Mouse (Mus musculus) spleen, postnatal 4 days (tissue): ENCODE measurements around the gene Stat5a.

Experiments
- DNase-seq, 2 experiments: peaks; one replicate each; pipeline ENCODE4 v3.0.0; 2022; ENCODE audit warnings: low spot score in 2 of 2

The Stat5a gene

DNA sequence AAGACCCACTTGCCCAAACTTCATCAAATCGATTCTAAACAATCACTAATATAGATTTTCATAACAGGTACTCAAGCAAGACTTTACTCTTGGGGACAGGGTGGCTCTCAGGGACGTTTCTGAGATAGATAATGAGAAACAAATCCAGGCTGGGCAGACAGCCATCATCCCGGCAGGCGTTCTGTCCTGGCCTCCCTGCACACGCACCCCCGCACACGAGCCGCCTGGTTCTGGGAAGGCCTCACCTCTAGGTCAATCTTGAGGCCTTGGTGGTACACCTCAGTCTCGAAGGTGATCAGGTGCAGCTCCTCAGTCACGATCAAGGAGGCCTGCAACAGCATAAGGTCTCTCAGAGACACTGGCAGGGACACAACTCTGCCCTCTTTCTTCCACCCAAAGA lies 36.9 kb downstream of the Stat5a start:
- no peak for DNase-seq

DNA sequence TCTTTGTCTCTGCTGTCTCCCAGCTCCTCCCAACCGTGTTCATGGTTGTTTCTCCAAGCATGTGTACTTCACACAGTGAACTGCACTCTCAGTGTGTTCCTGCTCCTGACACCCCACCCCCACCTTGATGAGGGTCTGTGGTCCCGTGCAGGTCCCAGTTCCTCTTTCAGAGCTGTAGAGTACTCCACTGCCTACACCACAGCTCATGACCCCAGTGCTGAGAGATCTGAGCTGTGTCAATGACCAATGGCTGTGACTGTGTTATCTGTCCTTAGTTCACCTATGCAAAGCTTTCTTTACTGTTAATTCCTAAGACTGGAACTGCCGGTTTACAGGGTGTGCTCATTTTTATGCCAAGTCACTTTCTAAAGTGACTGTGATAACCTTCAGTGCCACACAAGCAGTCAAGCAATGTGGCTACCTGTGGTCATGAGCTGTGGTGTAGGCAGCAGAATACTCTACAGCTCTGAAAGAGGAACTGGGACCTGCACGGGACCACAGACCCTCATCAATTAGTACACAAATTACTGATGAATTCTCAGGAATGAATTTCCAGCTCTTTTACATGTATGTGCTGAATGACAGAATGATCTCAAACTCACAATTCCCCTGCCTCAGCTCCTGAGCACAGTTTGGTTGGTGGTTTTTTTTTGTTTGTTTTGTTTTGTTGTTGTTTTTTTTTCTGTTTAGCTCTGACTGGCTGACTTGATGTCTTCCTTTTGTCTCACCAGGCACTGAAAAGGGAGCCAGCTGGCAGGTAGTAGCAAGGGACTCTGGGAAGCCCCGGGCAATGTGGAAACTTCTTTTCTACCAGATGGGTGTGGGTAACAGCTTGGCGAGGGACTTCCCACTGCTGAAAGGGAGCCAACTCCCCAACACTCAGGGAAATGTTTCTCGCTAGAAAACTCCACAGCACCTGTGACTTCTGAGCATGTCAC lies 38.4 kb downstream of the Stat5a start:
- no peak for DNase-seq

DNA sequence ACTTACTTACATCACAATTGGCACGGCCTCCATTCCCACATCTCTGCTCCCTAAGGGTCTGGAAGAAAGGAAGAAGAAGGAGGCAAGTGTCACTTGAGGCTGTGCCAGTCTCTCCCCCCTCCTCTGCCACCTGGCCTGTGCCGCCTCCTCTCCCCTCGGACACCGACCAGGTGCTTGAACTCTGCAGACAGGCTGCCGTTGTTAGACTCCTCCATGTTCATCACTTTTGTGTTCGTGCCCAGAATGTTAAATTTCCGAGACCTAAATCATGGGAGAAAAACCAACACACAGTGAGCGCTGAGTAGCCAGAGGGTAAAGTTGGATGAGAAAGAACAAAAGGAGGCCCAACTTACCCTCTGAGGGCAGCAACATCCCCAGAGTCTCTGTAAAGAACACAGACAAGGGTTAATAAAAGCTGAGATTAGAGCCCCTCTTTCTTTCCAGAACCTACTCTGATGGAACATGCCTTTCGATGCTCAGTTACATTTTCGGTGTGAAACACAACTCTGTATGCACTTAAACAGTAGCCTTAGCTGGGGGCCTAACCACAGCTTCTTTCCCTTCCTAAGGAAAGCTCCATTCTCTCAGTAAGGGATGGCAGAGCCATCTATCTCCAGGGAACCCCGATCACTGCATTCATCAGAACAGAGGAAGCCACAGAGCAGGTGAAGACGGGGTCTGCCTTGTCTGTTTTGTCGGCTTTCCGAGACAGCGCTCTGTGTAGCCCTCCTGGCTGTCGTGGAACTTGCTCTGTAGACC lies 39.5 kb downstream of the Stat5a start:
- DNase-seq = no peak

DNA sequence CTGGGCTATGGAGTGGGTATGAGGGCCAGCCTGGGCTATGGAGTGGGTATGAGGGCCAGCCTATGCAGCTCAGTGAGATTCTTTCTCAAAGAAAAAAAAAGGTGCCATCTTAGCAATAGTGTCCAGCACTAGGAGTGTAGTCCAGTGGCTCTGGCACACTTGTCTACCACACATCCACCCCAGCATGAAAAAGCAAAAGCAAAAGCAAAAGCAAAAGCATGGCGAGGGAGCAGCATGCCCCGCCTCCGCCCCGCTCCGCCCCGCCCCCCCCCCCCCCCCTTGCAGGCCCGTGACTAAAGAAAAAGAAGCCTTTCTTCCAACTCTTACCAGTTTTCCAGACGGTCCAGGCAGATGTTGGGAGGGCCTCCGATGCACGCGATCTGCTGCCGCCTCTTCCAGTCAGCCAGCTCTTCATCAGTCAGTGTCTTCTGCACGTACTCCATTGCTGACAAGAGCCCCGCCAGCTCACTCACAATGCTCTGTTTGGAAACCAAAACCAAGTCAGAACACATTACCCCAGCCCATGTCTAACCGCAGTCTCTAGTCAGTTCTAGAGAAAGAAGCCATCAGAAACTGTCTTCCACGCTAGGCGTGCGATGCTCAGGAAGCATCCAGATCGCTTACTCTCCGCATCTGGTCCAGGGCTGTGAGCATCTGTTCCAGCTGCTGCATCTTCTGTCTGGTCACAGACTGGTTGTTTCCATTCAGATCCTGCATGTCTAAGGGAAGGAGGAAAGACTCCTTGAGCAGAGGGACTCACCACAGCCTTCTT lies 45.6 kb downstream of the Stat5a start:
- DNase-seq = no peak

DNA sequence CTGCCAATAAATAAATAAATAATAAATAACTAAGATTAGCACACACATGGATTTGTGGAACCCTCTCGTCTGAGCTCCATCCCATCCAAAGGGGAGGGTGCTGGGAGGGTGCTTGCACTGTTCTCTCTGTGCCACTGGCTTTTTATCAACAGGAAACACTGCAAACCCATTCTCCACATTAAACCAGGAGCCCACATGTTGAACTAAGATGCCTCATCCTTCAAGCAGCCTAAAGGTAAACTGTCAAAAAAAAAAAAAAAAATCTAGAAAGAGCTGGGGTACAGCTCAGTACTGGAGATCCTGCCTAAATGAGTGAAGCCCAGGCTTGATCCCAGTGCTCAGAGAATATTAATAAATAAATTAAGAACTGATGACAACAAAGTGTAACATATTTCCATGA lies 46.8 kb downstream of the Stat5a start:
- no peak for DNase-seq

DNA sequence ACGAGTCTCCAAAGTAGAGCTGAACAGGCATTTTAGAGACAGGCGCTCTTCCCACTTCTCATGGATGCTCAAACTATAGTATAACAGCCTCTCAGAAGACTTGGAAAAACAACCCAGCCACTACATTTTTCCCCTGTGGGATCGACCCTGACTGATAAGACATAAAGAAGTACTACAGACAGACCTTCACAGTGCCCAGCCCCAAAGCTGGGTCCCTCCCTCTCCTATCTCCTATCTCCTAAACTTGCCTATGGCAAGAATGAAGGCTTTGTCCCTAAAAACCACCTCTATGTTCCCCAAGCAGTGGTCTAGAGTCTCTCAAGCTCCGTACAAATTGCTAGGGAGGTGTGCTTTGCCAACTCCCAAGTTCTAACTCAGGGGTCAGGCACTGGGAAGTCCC lies 47.7 kb downstream of the Stat5a start:
- DNase-seq = no peak

DNA sequence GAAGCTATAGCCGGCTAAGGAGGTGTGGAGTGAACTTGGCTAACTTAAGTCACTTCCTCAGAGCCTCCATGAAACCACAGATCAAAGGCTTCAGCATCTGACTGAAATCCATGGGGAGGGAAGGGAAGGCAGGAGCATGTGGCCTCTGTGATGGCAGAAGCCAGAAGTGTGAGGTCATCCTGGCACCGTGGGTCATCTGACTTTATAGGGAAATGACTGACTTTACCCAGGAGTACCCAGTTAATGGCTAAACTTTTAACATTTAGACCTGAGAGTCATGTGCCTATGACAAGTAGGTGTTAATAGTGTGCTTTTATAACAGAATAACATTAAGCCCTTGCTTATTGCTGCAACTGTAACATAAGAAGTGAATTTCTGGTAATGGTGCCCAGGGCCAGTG lies 49.0 kb downstream of the Stat5a start:
- DNase-seq = no peak

DNA sequence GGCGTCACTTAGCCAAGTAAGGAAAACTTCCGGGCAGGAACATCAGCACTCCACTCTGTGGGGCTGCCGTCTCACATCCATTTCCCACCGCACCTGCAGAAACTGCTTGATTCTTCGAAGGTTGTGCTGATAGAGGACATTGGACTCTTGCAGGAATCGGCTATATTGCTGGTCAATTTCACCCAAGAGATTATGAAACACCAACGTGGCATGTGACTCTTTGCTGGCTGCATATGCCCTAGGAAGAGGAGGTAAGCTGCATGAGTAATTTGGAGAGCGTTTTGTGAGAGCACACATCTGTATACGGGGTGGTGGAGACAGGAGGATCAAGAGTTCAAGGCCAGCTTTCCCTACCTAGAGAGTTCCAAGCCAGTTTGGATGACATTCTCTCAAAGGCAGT lies 49.4 kb downstream of the Stat5a start:
- DNase-seq = no peak

DNA sequence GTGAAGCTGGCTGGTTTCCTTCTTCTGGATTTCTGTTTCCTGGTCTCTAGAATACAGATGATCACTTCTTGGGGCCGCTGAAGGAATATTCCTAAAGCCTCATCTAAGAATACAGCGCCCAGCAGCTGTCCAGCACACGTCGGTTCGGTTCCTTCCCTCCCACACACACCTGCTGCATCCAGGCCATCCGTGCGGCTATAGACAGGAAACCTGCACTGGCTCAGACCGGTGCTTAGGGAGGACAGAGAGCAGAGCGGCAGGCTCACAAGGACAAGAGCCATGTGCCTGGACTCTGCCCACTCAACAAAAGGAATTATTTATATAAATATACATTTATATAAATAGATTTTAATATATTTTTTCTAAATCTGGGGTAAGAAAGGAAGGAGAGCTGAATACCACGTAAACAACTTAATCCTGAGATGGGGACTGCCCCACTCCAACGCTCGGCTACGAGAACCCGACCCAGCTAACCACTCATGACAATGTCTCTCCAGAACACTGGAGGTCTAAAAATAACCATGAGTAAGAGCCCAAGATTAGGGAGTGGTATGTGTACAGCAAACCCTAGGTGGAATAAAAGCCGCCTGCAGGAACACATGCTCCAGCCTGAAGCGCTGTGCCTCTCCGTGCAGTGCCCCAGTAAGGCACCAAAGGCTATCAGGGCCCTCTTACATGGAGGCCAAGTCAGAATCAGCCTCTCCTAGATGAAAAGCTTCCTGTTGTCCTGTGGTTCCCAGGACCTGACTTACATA lies 53.4 kb downstream of the Stat5a start:
- DNase-seq = no peak

DNA sequence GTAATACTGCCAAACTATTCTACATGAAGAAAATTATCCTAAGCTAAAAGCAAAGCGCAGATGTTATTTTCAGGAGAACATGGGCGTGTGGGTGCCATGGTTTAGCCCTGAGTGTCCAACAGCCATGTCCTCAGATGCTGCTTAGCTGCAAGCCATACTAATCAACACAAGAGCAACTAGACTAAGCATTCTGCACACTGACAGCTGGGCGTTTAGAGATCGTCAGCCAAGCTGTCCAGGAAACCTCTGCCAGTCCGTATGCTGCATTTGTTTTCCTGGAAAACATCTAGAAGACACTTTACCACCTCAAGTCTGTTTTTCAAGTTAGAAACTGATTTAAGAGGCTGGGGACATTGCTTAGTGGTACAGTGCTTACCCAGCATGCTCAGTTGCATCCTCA lies 55.3 kb downstream of the Stat5a start:
- no peak for DNase-seq

DNA sequence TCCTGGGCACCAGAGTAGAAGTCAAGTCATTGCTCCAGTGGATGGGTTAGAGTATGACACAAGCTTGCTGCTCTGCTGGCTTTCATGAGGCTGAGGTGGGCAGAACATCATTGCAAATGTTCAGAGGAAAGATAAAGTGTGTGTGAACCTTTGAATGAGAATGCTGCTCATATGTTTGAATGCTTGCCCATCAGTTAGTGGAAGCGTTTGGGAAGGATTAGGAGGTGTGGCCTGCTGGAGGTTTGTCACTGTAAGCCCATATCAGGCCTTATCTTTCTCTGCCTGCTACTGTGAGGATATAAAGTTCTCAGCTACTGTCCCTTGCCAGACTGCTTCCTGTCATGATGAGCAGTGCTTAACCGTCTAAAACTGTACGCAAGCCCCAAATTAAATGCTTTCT lies 55.9 kb downstream of the Stat5a start:
- DNase-seq = no peak

DNA sequence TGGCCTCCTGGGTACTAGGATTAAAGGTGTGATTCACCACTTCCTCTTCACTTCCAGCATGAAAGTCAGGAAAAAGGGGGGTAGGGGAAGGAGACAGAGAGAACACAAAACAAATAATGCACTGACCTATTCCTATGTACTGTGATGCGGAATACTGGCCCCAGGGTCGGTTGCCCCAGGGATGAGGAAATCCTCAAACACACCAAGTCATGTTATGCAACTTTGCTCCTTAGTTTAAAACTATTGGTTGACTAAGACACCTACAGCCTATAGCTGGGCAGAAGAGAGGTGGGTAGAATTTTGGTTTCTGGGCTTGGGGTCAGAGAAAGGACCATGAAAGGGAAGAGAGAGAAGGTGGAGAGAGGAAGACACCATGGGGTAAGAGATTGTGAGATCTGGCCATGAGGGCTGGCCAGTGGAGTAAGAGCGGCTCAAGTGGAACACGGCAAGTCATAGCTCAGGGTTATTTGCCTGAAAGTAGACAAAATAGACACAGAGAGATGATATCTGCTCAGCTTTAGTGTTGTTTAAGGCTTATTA lies 57.4 kb downstream of the Stat5a start:
- DNase-seq = no peak

DNA sequence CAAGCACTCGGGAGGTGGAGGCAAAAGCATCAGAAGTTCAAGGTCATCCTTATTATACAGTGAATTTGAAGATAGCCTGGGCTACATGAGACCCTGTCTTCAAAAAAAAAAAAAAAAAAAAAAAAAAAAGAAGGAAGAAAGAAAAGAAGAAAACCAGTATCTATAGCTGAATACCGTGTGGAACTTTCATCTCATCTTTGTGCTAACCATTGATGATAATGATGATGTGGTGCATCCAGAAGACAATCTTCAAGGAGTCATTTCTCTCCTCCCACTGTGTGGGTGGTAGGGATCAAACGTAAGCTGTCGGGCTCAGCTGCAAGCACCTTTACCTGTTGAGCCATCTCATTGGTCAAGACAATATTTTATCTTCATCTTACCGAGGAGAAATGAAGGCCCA lies 58.9 kb downstream of the Stat5a start:
- no peak for DNase-seq

DNA sequence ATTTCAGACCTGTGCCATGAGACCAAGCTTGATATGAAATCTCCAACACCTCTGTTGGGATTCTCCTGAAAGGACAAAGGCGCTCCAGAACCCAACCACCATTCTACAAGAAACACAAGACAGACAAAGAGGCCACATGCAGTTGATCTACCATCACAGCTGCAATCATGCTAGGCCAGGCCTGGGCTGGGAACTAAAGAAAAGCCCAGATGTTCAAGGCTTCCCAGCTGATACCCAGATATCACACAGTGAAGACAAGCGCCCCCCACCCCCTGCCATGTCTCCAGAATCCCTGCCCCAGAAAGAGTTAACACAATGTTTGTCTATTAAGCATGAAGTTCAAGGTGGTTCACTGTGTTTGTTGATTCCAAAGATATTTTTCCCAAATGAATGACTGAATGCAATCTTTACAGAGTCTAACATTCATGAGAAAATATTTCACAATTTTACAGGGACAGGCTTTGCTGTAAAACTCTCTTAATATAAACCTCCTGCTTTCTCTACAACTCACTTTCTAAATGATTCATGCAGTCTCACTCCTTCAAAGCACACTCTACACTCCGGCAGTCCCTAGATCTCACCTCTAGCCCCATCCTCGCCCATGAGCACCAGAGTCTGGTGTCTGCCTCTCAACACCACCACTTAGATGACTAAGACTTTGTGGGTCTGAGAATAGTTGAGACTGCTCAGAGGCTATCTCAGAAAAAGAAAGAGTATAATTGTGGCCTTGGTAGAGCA lies 61.9 kb downstream of the Stat5a start:
- no peak for DNase-seq

DNA sequence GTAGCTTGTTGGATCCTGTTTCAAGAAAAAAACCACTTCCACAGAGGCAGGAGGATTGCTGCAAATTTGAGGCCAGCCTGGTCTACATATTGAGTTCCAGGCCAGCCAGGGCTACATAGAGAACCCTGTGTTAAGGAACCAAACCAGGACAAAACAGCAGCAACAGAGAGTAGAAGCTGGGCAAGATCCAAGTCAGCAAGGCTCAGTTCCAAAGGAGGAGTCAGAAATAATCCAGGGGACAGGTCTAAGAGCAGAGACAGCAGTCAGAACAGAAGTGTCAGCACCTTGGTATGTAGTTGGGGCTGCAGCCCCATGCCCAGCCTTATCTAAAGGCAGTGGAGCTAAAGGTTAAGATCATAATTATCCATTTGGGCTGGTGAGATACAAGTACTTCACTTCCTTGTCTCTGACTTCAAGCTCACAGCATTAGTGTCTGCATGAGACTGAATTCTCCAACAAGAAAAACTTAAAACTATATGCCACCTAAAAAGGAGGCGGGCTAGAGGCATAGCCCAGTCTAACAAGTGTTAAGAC lies 65.3 kb downstream of the Stat5a start:
- no peak for DNase-seq

DNA sequence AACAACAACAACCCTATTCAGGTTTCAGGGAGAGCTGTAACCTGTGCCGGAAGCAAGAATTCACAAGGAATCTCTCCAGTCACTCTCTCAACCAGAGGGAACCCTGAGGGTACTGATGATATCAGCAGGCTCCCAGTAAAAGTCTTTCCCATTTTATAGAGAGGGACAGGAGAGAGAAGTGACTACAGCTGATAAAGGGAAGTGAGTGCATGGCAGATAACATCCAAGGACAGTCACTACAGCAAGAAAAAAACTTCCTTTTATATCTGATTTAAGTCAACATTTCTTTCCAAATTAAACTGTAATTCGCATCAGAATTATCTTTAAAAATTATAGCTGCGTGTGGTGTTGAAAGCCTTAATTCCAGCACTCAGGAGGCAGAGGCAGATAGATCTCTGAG lies 68.2 kb downstream of the Stat5a start:
- no peak for DNase-seq

DNA sequence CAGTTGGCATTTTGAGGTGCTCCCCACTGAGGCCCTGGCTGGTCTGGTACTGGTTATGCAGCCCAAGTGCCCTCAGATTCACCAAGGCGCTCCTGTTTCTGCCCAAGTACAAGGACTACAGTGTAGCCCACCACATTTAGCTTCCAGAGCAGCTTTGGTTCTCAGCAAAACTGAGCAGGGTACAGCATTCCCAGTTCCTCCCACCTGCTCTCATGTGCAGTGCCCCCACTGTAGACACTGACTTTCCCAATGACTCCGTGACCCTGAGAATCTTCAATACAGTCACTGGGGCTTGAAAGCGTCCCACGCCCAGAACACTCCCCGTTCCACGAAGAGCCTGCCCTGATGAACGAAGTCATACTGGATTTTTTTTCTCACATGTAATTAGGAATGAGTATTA lies 71.5 kb downstream of the Stat5a start:
- no peak for DNase-seq

DNA sequence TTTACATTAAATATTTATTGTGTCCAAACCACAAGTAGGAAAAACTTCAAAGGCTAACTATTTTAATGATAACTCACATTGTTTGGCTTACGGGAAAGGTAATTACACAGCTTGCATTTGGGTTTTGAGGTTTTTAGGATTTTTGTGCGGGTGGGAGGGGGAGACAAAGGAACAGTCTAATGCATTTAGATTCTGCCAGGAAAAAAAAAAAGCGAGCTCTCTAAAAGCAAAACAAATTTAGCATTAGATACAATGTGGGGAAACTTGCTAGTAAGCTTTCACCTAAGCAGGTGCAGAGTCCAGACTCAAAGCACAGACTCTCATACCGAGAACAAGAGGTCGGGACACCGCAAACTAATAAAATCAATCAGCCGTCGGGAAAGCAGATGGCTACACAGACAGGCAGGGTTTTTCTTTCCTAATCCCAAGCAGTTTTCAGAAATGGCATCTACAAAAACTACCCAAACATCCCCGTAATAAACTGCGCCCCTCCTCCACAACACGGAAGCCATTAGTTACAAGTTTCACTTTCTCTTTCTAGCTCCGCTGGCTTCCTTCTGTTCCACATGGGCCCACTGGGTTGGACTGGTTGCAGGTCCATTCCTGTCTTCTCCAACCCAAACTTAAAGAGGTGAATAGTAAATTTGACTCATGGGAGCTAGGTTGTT lies 72.2 kb downstream of the Stat5a start:
- peak; percentile 29 to 70 for DNase-seq
